Mouse (Mus musculus) C2C12 (cell line): Measurements from ENCODE around the gene 6430548M08Rik. TPM values are rescaled to one million over a fixed set of nuclear protein-coding genes. Genes with fewer than 3 reads are reported as not detected.

Experiments used
- H3K27me3 ChIP-seq: one replicate; pipeline ENCODE4 v1.6.1; 2011; ENCODE audit not compliant: control insufficient read depth, insufficient read depth, insufficient read length
- H3K36me3 ChIP-seq: one replicate; pipeline ENCODE4 v1.6.1; 2011; ENCODE audit not compliant: control insufficient read depth, insufficient read depth
- H3K4me3 ChIP-seq: one replicate; pipeline ENCODE4 v1.5.1; 2011; ENCODE audit warnings: mild to moderate bottlenecking, control low read depth; ENCODE audit not compliant: poor library complexity, insufficient read depth, severe bottlenecking
- H3K79me2 ChIP-seq: one replicate; pipeline ENCODE4 v1.6.1; 2011; ENCODE audit not compliant: control insufficient read depth, insufficient read depth
- H3K79me3 ChIP-seq: one replicate; pipeline ENCODE4 v1.6.1; 2011; ENCODE audit warnings: low read depth, control low read depth
- H3ac ChIP-seq: one replicate; pipeline ENCODE3; 2011; ENCODE audit warnings: low read depth; ENCODE audit not compliant: control insufficient read depth, insufficient read length
- CEBPB ChIP-seq: IDR thresholded peaks from one replicate; pipeline ENCODE4 v1.6.1; 2011; ENCODE audit warnings: low read depth, mild to moderate bottlenecking, control low read depth, moderate library complexity
- CTCF ChIP-seq: IDR thresholded peaks from one replicate; pipeline ENCODE4 v1.5.1; 2011; ENCODE audit not compliant: control insufficient read depth, insufficient read depth, insufficient read length
- FOSL1 ChIP-seq: IDR thresholded peaks from one replicate; pipeline ENCODE4 v1.8.0; 2011; ENCODE audit warnings: mild to moderate bottlenecking, low read length; ENCODE audit not compliant: poor library complexity, insufficient read depth, severe bottlenecking
- MAX ChIP-seq: IDR thresholded peaks from one replicate; pipeline ENCODE4 v1.6.1; 2011; ENCODE audit warnings: mild to moderate bottlenecking, control low read depth
- MYOD1 ChIP-seq: IDR thresholded peaks from one replicate; pipeline ENCODE4 v1.6.1; 2011; ENCODE audit warnings: low read depth; ENCODE audit not compliant: control insufficient read depth, insufficient read length
- MYOG ChIP-seq: IDR thresholded peaks from one replicate; pipeline ENCODE4 v1.6.1; 2011; ENCODE audit not compliant: control insufficient read depth, insufficient read length; ENCODE audit errors: extremely low read depth
- USF1 ChIP-seq: IDR thresholded peaks from one replicate; pipeline ENCODE4 v1.6.1; 2011; ENCODE audit warnings: low read depth, mild to moderate bottlenecking, control low read depth, moderate library complexity
- polyA plus RNA-seq: library from polyadenylated mRNA; unstranded; fragments of >200 nt; fragmentation: generic; extraction: Trizol; gene quantifications from one replicate; pipeline ENCODE4 v1.2.1, GENCODE M21; 2012; ENCODE audit warnings: missing spikeins

The 6430548M08Rik gene
- polyA plus RNA-seq, 1 experiment, result 3.5 TPM

DNA sequence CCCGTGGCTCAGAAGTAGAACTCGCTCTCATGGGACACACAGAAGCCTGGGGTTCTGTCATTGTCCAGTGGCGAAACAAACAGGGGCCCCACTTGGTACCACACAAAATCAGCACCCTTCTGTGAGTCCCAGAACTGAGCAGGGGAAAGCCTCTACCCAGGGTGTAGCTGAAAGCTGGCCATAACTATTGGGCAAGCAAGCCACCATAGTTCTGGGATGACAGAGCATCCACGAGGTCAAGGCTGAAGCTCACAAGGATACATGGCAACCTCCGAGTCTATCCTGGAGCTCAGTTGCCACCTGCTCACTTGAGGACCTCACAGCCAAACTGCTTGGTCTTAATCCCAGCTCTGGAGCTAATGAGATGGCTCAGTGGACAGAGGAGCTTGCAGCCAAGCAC lies 67.3 kb downstream of the 6430548M08Rik start:
- H3K79me3 ChIP-seq, result no peaks in the 10 kb centered on the region
- no peak for TF ChIP-seq MYOG
- TF ChIP-seq CEBPB, result no peak
- TF ChIP-seq CTCF, result no peak
- TF ChIP-seq USF1, result no peak
- TF ChIP-seq MAX, result no peak
- no peak for TF ChIP-seq FOSL1
- TF ChIP-seq MYOD1, result no peak
- no peak overlapping the region for H3K4me3 ChIP-seq
- no peaks in the 10 kb centered on the region for H3K79me2 ChIP-seq
- no peak overlapping the region for H3ac ChIP-seq
- no peaks in the 10 kb centered on the region for H3K36me3 ChIP-seq
- H3K27me3 ChIP-seq, result no peaks in the 10 kb centered on the region

DNA sequence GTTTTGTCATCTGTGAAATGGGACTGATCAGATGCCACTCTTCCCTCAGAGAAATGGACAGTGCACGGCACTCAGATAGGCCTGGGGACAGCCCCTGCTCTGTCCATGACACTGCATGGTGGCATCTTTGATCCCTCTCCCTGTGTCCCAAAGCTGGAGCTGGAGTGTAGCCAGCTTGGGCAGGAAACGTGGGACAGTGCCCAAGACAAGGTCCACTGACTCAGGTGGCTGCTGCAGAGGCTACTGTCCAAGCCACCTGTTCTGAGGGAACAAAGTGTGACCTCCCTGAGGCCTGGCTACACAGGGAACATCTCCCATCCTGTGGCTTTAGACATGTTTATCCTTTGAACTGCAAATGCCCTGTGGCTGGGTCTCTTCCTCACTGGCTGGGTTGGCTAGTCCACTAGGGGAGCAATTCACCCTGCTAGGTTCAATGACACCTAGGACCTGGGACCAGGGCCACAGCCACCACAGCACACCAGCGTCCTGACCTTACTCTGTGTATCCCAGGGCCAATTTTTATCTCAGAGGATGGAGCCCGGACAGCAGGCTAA lies 68.0 kb downstream of the 6430548M08Rik start:
- no peaks in the 10 kb centered on the region for H3K36me3 ChIP-seq
- no peak overlapping the region for H3K4me3 ChIP-seq
- TF ChIP-seq FOSL1, result no peak
- no peak for TF ChIP-seq CTCF
- TF ChIP-seq MAX, result no peak
- no peak for TF ChIP-seq CEBPB
- no peak for TF ChIP-seq MYOG
- TF ChIP-seq USF1, result no peak

DNA sequence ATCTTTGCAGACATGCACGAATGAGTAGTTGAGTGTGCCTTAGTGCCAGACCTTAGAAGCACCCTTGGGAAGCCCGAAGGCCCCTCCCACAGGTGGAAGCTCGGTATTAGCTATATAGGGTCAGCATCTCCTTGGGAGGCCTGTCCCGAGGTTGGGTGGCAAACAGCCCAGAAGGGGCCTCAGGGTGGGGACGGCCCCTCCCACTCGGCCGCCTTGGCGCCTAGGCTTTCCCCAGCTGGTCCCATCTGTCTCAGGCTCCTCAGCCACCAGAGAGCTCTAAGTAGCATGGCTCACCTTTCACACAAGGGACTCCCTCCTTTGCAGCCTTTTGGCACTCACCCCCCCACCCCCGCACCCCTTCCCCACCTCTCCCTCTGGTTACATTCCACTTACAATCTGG lies 70.4 kb downstream of the 6430548M08Rik start:
- Histone ChIP-seq H3K4me3 (no peak overlapping the region), H3K36me3 (no peaks in the 10 kb centered on the region), H3K79me2 (no peaks in the 10 kb centered on the region), H3K27me3 (no peaks in the 10 kb centered on the region), H3ac (no peak overlapping the region), H3K79me3 (no peaks in the 10 kb centered on the region)
- TF ChIP-seq MAX (no peak), MYOD1 (peak; percentile 90), USF1 (no peak)

More for the DNA sequence above, 68.0 kb downstream of the 6430548M08Rik start:
- Histone ChIP-seq H3K27me3 (no peaks in the 10 kb centered on the region), H3ac (no peak overlapping the region), H3K79me3 (no peaks in the 10 kb centered on the region), H3K79me2 (no peaks in the 10 kb centered on the region)

DNA sequence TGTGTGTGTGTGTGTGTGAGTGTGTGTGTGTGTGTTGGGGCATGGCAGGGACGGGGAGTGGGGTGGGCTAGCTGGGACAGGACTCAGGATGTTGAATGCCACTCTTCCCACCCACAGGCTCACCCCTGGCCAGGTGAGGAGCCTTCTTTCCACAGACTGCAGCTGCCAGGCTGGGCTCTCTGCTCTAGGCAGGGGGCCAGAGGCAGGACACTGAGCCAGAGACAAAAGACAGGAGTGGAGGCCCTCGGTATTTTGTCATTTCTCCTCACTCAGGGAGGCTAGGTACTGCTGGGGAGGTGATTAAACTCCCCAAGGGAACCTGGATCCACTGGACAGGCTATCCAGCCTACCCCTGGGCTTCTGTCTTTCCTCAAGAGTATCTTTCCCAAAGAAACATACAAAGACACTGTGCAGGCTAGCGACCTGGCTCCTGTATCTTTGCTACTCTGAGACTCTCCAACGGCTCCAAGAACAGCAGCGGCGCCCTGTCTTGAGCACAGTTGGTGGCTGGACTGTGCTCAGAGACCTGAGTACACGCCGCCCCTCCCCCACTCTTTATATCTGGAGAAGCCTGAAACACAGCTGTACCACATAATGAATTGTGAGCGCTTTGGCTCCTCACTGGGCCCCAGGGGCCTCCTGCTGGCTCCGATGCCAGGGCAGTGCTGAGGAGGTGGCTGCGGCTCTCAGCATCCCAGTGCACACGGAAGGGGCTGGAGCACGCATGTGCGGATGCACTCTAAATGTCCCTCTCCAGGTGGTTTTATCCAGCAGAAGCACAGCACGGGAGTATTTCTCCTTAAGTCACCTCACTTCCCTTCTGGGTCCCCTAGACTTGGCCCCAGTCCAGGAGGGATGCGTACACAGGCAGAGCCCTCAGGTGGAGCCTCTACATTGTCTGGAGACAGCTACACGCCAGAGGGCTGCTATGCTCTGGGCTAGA lies 71.2 kb downstream of the 6430548M08Rik start:
- TF ChIP-seq MAX (no peak), MYOD1 (peak; percentile 23)
- no peaks in the 10 kb centered on the region for H3K79me3 ChIP-seq
- no peaks in the 10 kb centered on the region for H3K27me3 ChIP-seq
- H3K4me3 ChIP-seq, result no peak overlapping the region
- peak overlapping the region; percentile 32 for H3ac ChIP-seq
- H3K36me3 ChIP-seq, result no peaks in the 10 kb centered on the region
- H3K79me2 ChIP-seq, result no peaks in the 10 kb centered on the region

DNA sequence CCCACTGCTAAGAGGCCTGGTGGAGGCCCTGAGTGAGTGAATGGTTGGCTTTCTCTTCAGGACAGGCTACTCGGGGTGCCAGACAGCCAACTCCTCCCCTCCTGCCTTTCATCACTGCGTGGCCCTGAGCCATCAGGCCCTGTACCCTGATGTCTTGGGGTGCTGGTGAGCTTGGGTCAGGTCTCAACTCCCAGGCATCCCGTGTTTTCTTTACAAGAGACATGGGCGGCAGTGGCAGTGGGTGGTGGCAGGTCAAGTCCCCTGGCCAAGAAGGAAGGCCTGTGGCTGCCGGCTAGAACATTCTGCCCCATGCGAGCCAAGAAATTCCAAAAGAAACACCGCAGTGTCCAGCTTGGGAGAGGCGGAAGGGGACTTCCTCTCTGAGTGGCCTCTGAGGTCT lies 72.5 kb downstream of the 6430548M08Rik start:
- Histone ChIP-seq H3K79me2 (no peaks in the 10 kb centered on the region), H3K79me3 (no peaks in the 10 kb centered on the region), H3K27me3 (no peaks in the 10 kb centered on the region), H3K4me3 (no peak overlapping the region), H3K36me3 (no peaks in the 10 kb centered on the region), H3ac (no peak overlapping the region)
- TF ChIP-seq MYOD1, result no peak
- no peak for TF ChIP-seq MYOG
- no peak for TF ChIP-seq CTCF
- no peak for TF ChIP-seq FOSL1
- TF ChIP-seq MAX, result no peak
- no peak for TF ChIP-seq CEBPB
- TF ChIP-seq USF1, result no peak

- Histone ChIP-seq H3K27me3 (no peaks in the 10 kb centered on the region), H3K36me3 (no peaks in the 10 kb centered on the region), H3K4me3 (no peak overlapping the region), H3K79me3 (no peaks in the 10 kb centered on the region), H3ac (no peak overlapping the region), H3K79me2 (no peaks in the 10 kb centered on the region)
- TF ChIP-seq CTCF (no peak), MAX (no peak)
These were observed 74.6 kb downstream of the 6430548M08Rik start for GRCm38 (mm10) chr8:120188510-120188909.
